Mouse (Mus musculus): ENCODE measurements around the gene Sox10. TPM values are rescaled to one million over a fixed set of nuclear protein-coding genes. Genes with fewer than 3 reads are reported as not detected.

Sox10 gene
- polyA plus RNA-seq, 1 experiment, result 0.48 TPM

GRCm38 (mm10) chr15:79191426-79191825, 26.4 kb upstream of the Sox10 start:
- Histone ChIP-seq H3K27ac (replicated peaks; ENCODE audit: low read depth, low read length) (no peak overlapping the region), H3K4me1 (ENCODE audit: control insufficient read depth, insufficient read depth, insufficient read length, low read length) (no peaks in the 10 kb centered on the region), H3K4me3 (ENCODE audit: insufficient read depth, low read depth, low read length) (no peak overlapping the region)

GRCm38 (mm10) chr15:79187819-79188218, 22.8 kb upstream of the Sox10 start:
- H3K4me1 ChIP-seq (ENCODE audit: control insufficient read depth, insufficient read depth, insufficient read length, low read length), result no peaks in the 10 kb centered on the region
- no peak overlapping the region for H3K27ac ChIP-seq (replicated peaks; ENCODE audit: low read depth, low read length)
- no peak overlapping the region for H3K4me3 ChIP-seq (ENCODE audit: insufficient read depth, low read depth, low read length)

- H3K4me3 ChIP-seq (ENCODE audit: insufficient read depth, low read depth, low read length), result no peak overlapping the region
- H3K27ac ChIP-seq (replicated peaks; ENCODE audit: low read depth, low read length), result no peak overlapping the region
- no peaks in the 10 kb centered on the region for H3K4me1 ChIP-seq (ENCODE audit: control insufficient read depth, insufficient read depth, insufficient read length, low read length)
These were observed 20.2 kb upstream of the Sox10 start for GRCm38 (mm10) chr15:79185213-79185612.

GRCm38 (mm10) chr15:79176905-79177304, 11.9 kb upstream of the Sox10 start:
- H3K4me3 ChIP-seq (ENCODE audit: insufficient read depth, low read depth, low read length), result no peak overlapping the region

GRCm38 (mm10) chr15:79166712-79167111, 1.7 kb upstream of the Sox10 start:
- H3K27ac ChIP-seq (replicated peaks; ENCODE audit: low read depth, low read length), result no peak overlapping the region
- no peak overlapping the region for H3K4me3 ChIP-seq (ENCODE audit: insufficient read depth, low read depth, low read length)
- H3K4me1 ChIP-seq (ENCODE audit: control insufficient read depth, insufficient read depth, insufficient read length, low read length), result no peaks in the 10 kb centered on the region

More at GRCm38 (mm10) chr15:79176905-79177304, 11.9 kb upstream of the Sox10 start:
- Histone ChIP-seq H3K4me1 (ENCODE audit: control insufficient read depth, insufficient read depth, insufficient read length, low read length) (no peaks in the 10 kb centered on the region), H3K27ac (replicated peaks; ENCODE audit: low read depth, low read length) (no peak overlapping the region)

GRCm38 (mm10) chr15:79164251-79164650, 789 bp downstream of the Sox10 start:
- no peaks in the 10 kb centered on the region for H3K4me1 ChIP-seq (ENCODE audit: control insufficient read depth, insufficient read depth, insufficient read length, low read length)
- no peak overlapping the region for H3K27ac ChIP-seq (replicated peaks; ENCODE audit: low read depth, low read length)
- H3K4me3 ChIP-seq (ENCODE audit: insufficient read depth, low read depth, low read length), result no peak overlapping the region

GRCm38 (mm10) chr15:79162822-79163221, 2.2 kb downstream of the Sox10 start:
- Histone ChIP-seq H3K4me1 (ENCODE audit: control insufficient read depth, insufficient read depth, insufficient read length, low read length) (no peaks in the 10 kb centered on the region), H3K27ac (replicated peaks; ENCODE audit: low read depth, low read length) (no peak overlapping the region), H3K4me3 (ENCODE audit: insufficient read depth, low read depth, low read length) (no peak overlapping the region)

GRCm38 (mm10) chr15:79162301-79162700, 2.7 kb downstream of the Sox10 start:
- no peak overlapping the region for H3K4me3 ChIP-seq (ENCODE audit: insufficient read depth, low read depth, low read length)
- H3K27ac ChIP-seq (replicated peaks; ENCODE audit: low read depth, low read length), result no peak overlapping the region
- H3K4me1 ChIP-seq (ENCODE audit: control insufficient read depth, insufficient read depth, insufficient read length, low read length), result no peaks in the 10 kb centered on the region

GRCm38 (mm10) chr15:79155572-79155971, 9.5 kb downstream of the Sox10 start:
- no peak overlapping the region for H3K27ac ChIP-seq (replicated peaks; ENCODE audit: low read depth, low read length)

GRCm38 (mm10) chr15:79152709-79153108, 12.3 kb downstream of the Sox10 start:
- Histone ChIP-seq H3K27ac (replicated peaks; ENCODE audit: low read depth, low read length) (no peak overlapping the region), H3K4me1 (ENCODE audit: control insufficient read depth, insufficient read depth, insufficient read length, low read length) (no peaks in the 10 kb centered on the region), H3K4me3 (ENCODE audit: insufficient read depth, low read depth, low read length) (no peak overlapping the region)

More at GRCm38 (mm10) chr15:79155572-79155971, 9.5 kb downstream of the Sox10 start:
- no peaks in the 10 kb centered on the region for H3K4me1 ChIP-seq (ENCODE audit: control insufficient read depth, insufficient read depth, insufficient read length, low read length)
- H3K4me3 ChIP-seq (ENCODE audit: insufficient read depth, low read depth, low read length), result no peak overlapping the region

GRCm38 (mm10) chr15:79151881-79152280, 13.2 kb downstream of the Sox10 start:
- Histone ChIP-seq H3K4me3 (ENCODE audit: insufficient read depth, low read depth, low read length) (no peak overlapping the region), H3K27ac (replicated peaks; ENCODE audit: low read depth, low read length) (no peak overlapping the region), H3K4me1 (ENCODE audit: control insufficient read depth, insufficient read depth, insufficient read length, low read length) (no peaks in the 10 kb centered on the region)

- no peaks in the 10 kb centered on the region for H3K4me1 ChIP-seq (ENCODE audit: control insufficient read depth, insufficient read depth, insufficient read length, low read length)
- no peak overlapping the region for H3K4me3 ChIP-seq (ENCODE audit: insufficient read depth, low read depth, low read length)
- H3K27ac ChIP-seq (replicated peaks; ENCODE audit: low read depth, low read length), result no peak overlapping the region
These were observed 16.5 kb downstream of the Sox10 start for GRCm38 (mm10) chr15:79148533-79148932.

- H3K4me1 ChIP-seq (ENCODE audit: control insufficient read depth, insufficient read depth, insufficient read length, low read length), result no peaks in the 10 kb centered on the region
- no peak overlapping the region for H3K4me3 ChIP-seq (ENCODE audit: insufficient read depth, low read depth, low read length)
- no peak overlapping the region for H3K27ac ChIP-seq (replicated peaks; ENCODE audit: low read depth, low read length)
These were observed 19.5 kb downstream of the Sox10 start for GRCm38 (mm10) chr15:79145522-79145921.

GRCm38 (mm10) chr15:79144021-79144420, 21.0 kb downstream of the Sox10 start:
- Histone ChIP-seq H3K27ac (replicated peaks; ENCODE audit: low read depth, low read length) (no peak overlapping the region), H3K4me1 (ENCODE audit: control insufficient read depth, insufficient read depth, insufficient read length, low read length) (no peaks in the 10 kb centered on the region), H3K4me3 (ENCODE audit: insufficient read depth, low read depth, low read length) (no peak overlapping the region)

- Histone ChIP-seq H3K4me3 (ENCODE audit: insufficient read depth, low read depth, low read length) (no peak overlapping the region), H3K4me1 (ENCODE audit: control insufficient read depth, insufficient read depth, insufficient read length, low read length) (no peaks in the 10 kb centered on the region), H3K27ac (replicated peaks; ENCODE audit: low read depth, low read length) (no peak overlapping the region)
These were observed 21.7 kb downstream of the Sox10 start for GRCm38 (mm10) chr15:79143316-79143715.

GRCm38 (mm10) chr15:79141566-79141917, 23.5 kb downstream of the Sox10 start:
- Histone ChIP-seq H3K27ac (replicated peaks; ENCODE audit: low read depth, low read length) (peak overlapping the region; percentile 39; the same call in 1 of the 2 replicates), H3K4me3 (ENCODE audit: insufficient read depth, low read depth, low read length) (peak overlapping the region; percentile 94), H3K4me1 (ENCODE audit: control insufficient read depth, insufficient read depth, insufficient read length, low read length) (no peaks in the 10 kb centered on the region)

All from brown adipose tissue, adult 24 weeks (tissue).